Comparison of ENCODE assay signal across 16 mouse cellular contexts in the genomic region with DNA sequence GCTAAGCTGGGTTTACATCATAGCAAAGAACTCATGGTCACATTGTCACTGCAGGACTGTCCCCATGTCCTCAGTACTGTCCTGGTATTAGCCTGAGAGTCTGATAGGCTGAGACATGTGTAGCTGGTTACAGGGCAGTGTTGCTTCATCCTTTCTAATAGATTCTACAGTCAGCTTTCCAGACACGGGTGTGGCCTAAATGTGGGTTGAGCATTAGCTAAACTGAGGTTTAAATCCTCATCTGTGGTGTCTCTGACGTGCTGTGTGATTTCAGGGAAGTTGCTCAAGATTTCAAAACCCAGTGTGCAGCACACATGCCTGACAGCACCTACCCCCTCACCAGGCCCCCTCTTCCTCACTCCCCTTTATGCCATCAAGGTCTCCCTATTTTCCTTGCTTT. TPM values are rescaled to one million over a fixed set of nuclear protein-coding genes. Genes with fewer than 3 reads are reported as not detected.
DNase-seq lines count a peak whose midpoint lies in the region; ATAC-seq and TF ChIP-seq lines count a peak whose summit lies in the region.
"Had no signal": no experiment of that assay in that cellular context is flagged by ENCODE, and none has a peak within 500 bp of the region (broad histone marks: within the 10 kb centered on the region; RNA-seq: fewer than 3 reads in every experiment).

No protein-coding gene starts in this region.

- ATAC-seq in lung, embryonic 16.5 days (ENCODE audit: low read depth), result peak; percentile 71
- ATAC-seq: forebrain, embryonic 16.5 days had no signal

- no peaks in the 10 kb centered on the region for H3K4me1 ChIP-seq in bone marrow, adult 2 months (ENCODE audit: control insufficient read depth, insufficient read depth, low read length)
- no peaks in the 10 kb centered on the region for H3K4me1 ChIP-seq in lung, embryonic 16.5 days (replicated peaks; ENCODE audit: control insufficient read depth, insufficient read depth, low read length)

- H3K4me2 ChIP-seq in lung, embryonic 16.5 days (ENCODE audit: low read depth, low read length), result no peak overlapping the region
- H3K4me2 ChIP-seq in myocyte (ENCODE audit: low read depth), result no peak overlapping the region
- H3K4me2 ChIP-seq: heart, embryonic 11.5 days had no signal

- WGBS in bone marrow, adult 2 months, result 20% methylated on average over 2 of the region's 2 CpGs
- 43% methylated on average over 2 of the region's 2 CpGs for WGBS in lung, embryonic 16.5 days

- H3K27me3 ChIP-seq in lung, embryonic 16.5 days (ENCODE audit: control insufficient read depth, insufficient read depth, low read depth, low read length), result no peaks in the 10 kb centered on the region
- no peaks in the 10 kb centered on the region for H3K27me3 ChIP-seq in myocyte (ENCODE audit: control insufficient read depth, insufficient read depth, insufficient read length)

- no peak for TF ChIP-seq POLR2A in bone marrow, adult 2 months (IDR thresholded peaks at IDR 0.05; ENCODE audit: borderline replicate concordance, control insufficient read depth, low read depth, low read length)
- no peak for TF ChIP-seq POLR2A in myocyte (IDR thresholded peaks at IDR 0.05; ENCODE audit: insufficient read length, low read depth)

- no peaks in the 10 kb centered on the region for H3K9me3 ChIP-seq in lung, embryonic 16.5 days (ENCODE audit: control insufficient read depth, low read length)

- H3ac ChIP-seq in myocyte (ENCODE audit: control insufficient read depth, insufficient read length), result no peak overlapping the region

- no peaks in the 10 kb centered on the region for H3K36me3 ChIP-seq in lung, embryonic 16.5 days (ENCODE audit: control insufficient read depth, insufficient read depth, low read length)
- no peaks in the 10 kb centered on the region for H3K36me3 ChIP-seq in myocyte (ENCODE audit: control insufficient read depth, insufficient read depth)

- no peak for TF ChIP-seq CTCF in bone marrow, adult 2 months (IDR thresholded peaks at IDR 0.05; ENCODE audit: control insufficient read depth, insufficient read depth, low read length)

- H3K27ac ChIP-seq in bone marrow, adult 2 months (ENCODE audit: control insufficient read depth, insufficient read depth, low read depth, low read length, poor library complexity), result peak overlapping the region; percentile 11; the same call in 1 of the 2 replicates
- no peak overlapping the region for H3K27ac ChIP-seq in lung, embryonic 16.5 days (ENCODE audit: low read length)
- H3K27ac ChIP-seq: gastrocnemius, adult 2 months; kidney, postnatal 0 days had no signal

- no peaks in the 10 kb centered on the region for H3K79me2 ChIP-seq in myocyte (ENCODE audit: control insufficient read depth, insufficient read depth)

- H3K9ac ChIP-seq in lung, embryonic 16.5 days (ENCODE audit: low read length), result no peak overlapping the region

- no peak overlapping the region for H3K4me3 ChIP-seq in bone marrow, adult 2 months (replicated peaks; ENCODE audit: control insufficient read depth, low read depth, low read length)
- no peak overlapping the region for H3K4me3 ChIP-seq in lung, embryonic 16.5 days (ENCODE audit: low read length)
- no peak overlapping the region for H3K4me3 ChIP-seq in myocyte
- H3K4me3 ChIP-seq: gastrocnemius, adult 2 months had no signal

- peak; percentile 17 for DNase-seq in layer of hippocampus, adult 9-11 months
- DNase-seq in layer of hippocampus, adult 18-20 months (ENCODE audit: low spot score in 2 of 2), result no peak
- DNase-seq in kidney, adult 18-20 months, result no peak
- DNase-seq in layer of hippocampus, postnatal 10 days (ENCODE audit: low spot score in 2 of 2), result no peak
- DNase-seq in thymus, postnatal 14 days, result no peak
- DNase-seq: adrenal gland, postnatal 14 days; gastrocnemius, adult 2 months; heart, postnatal 36 days; layer of hippocampus, postnatal 36 days; thymus, adult 2 months had no signal

TF ChIP-seq in myocyte, 11 proteins besides CTCF, POLR2A, EP300 and RAD21:
- peak; percentile 91; the same call in 1 of the 2 replicates for TF ChIP-seq CEBPB (IDR thresholded peaks at IDR 0.05; ENCODE audit: insufficient read depth, poor library complexity, severe bottlenecking)
- no peak for TF ChIP-seq TCF3 (IDR thresholded peaks at IDR 0.05; ENCODE audit: insufficient read length, low read depth)

RNA-seq across cellular contexts. Expression of gene Tlr2, which starts 43.6 kb away (rescaled TPM):
- under 1 TPM; 0.38 to 0.50 TPM for total RNA-seq in layer of hippocampus, adult 18-20 months (2021)
- 1.9 and 4.6 TPM in 2 replicates for polyA plus RNA-seq in bone marrow, adult 2 months (2011; ENCODE audit: insufficient read depth, insufficient read length, low replicate concordance, missing spikeins)
- 4.0 and 4.8 TPM in 2 replicates for polyA plus RNA-seq in lung, embryonic 16.5 days (2015; fragmentation: Nextera tagmentation; extraction: Ambion mirVana)
- 4.5 TPM for polyA plus RNA-seq in myocyte (2012; fragmentation: generic; extraction: Trizol)
- total RNA-seq in layer of hippocampus, postnatal 10 days (2021), result under 1 TPM; 0.80 to 0.87 TPM
